Mouse (Mus musculus) layer of hippocampus, postnatal 10 days (tissue): ENCODE data around the gene Pramef25. TPM values are rescaled to one million over a fixed set of nuclear protein-coding genes. Genes with fewer than 3 reads are reported as not detected.
"Not testable (repeated sequence)": the region's sequence is repeated elsewhere in the genome, so short reads cannot be mapped to it uniquely, and the experiment has no call there.

ENCODE experiments used
- DNase-seq, 2 experiments: peaks; one replicate each; pipeline ENCODE4 v3.0.0; 2021; ENCODE audit warnings: low spot score in 2 of 2
- long read RNA-seq: library from polyadenylated mRNA; stranded (forward); transcript quantifications from one replicate; pipeline ENCODE4 v2.0.0, GENCODE M21; 2023
- total RNA-seq, 2 experiments: library from RNA; stranded (reverse); gene quantifications; 2 replicates each; pipeline ENCODE4 v1.2.3; 2021

Gene Pramef25
- not detected for total RNA-seq
- long read RNA-seq, result 0 reads

DNA sequence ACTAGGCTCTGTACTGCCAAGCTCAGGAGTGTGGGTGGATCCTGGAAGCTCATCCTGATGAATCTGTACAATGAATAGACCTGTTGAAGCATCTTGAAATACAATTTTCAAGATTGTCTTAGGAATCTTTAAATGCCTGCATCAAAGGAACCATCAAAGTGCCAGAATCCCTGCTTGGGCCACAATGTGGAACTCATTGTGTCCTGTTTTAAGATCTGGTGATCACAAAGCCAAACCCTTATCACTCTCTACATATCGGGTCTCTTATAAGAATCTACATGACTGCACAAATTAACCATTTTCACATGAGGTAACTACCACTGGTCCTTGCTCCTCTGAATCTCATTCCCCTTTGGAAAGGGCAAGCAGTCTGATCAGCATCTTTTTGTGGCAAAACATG is at the start of gene Pramef25:
TSS of gene Pramef25 (minus strand) at position 101 of the 400 bp plus-strand sequence.
- DNase-seq, result not testable (repeated sequence)

DNA sequence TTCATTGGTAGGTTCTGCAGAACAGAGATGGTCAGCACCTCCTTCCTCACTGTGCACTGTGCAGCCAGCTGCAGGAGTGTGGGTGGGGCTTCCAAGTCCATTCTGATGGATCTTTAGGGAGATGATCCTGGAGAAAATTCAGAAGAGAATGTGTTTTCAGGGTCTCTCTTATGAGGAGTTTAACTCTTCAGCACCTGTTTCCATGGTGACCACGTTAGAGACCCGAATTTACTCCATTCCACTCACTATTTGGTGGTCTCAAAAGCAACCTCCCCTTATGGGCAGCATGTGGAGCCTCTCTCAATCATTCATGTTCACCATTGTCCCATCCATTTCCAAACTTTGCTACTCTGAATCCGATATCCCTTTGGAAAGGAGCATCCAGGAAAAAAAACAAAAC is 43.5 kb upstream of the Pramef25 start, which contains the start of gene Pramef17:
TSS of gene Pramef17 (minus strand) at position 101 of the 400 bp plus-strand sequence.
- DNase-seq, result not testable (repeated sequence)

DNA sequence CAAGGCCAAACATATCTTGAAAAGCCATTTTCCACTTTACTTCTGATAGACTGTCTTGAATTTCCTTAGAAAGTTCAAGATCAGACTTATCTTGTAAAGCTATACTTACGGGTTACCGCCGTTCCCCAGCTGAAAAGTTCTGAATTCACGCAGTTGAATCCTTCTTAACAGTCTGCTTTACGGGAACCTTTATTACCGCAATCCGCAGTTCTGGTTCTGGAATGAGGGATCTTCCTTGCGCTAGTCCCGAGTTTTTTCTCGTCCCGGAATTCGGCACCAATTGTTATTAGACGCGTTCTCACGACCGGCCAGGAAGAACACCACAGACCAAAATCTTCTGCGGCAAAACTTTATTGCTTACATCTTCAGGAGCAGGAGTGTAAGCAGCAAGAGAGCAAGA is 37.3 kb upstream of the Pramef25 start:
- peak; percentile 46 to 62 for DNase-seq

- peak; percentile 22 to 41 for DNase-seq
Observed at GRCm38 (mm10) chr4:143987475-143987941, 36.7 kb upstream of the Pramef25 start.

DNA sequence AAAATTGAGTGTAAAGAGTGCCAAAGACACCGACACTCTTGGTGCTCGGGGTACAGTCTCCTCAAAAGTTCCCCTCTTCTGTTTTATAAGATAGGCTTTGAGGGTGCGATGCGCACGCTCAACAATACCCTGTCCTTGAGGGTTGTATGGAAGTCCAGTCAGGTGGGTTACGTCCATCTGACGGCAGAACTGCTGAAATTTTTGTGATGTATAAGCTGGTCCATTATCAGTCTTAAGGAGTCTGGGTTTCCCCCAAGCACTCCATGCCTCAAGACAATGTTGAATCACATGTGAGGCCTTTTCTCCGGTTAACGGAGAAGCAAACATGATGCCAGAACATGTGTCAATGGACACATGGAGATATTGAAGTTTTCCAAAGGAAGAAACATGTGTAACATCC is 34.9 kb upstream of the Pramef25 start:
- peak; percentile 18 to 19 for DNase-seq

- DNase-seq, result peak; percentile 5 to 21
Observed at GRCm38 (mm10) chr4:143985165-143985564, 34.3 kb upstream of the Pramef25 start.

- not testable (repeated sequence) for DNase-seq
Observed at GRCm38 (mm10) chr4:143983446-143983845, 32.6 kb upstream of the Pramef25 start.

GRCm38 (mm10) chr4:143966850-143967249 is 16.0 kb upstream of the Pramef25 start, which contains the start of gene Gm13101:
Gene Gm13101, minus strand, starts transcription at chr4:143966950.
- not testable (repeated sequence) for DNase-seq

GRCm38 (mm10) chr4:143900280-143900679 is 50.5 kb downstream of the Pramef25 start, which contains the start of gene Pramef6:
Gene Pramef6, minus strand, starts transcription at chr4:143900380.
- DNase-seq, result not testable (repeated sequence)

Other genes starting within 250 kb of the Pramef25 start
- not detected for gene Gm13089, start 248.3 kb downstream of the Pramef25 start, total RNA-seq
- gene Gm13078, start 231.6 kb downstream of the Pramef25 start, total RNA-seq, result not detected
- not detected for gene Gm13023, start 161.7 kb downstream of the Pramef25 start, total RNA-seq
- not detected for gene Gm13084, start 134.9 kb downstream of the Pramef25 start, total RNA-seq
- gene Gm13103, start 104.5 kb downstream of the Pramef25 start, total RNA-seq, result not detected
- gene Pramef6, start 50.6 kb downstream of the Pramef25 start, total RNA-seq, result not detected
- not detected for gene Gm13101, start 15.9 kb upstream of the Pramef25 start, total RNA-seq
- gene Pramef17, start 43.4 kb upstream of the Pramef25 start, total RNA-seq, result not detected
- not detected for gene Pramel4, start 108.1 kb upstream of the Pramef25 start, total RNA-seq
- not detected for gene Gm13102, start 155.5 kb upstream of the Pramef25 start, total RNA-seq
- gene Oog3, start 211.6 kb upstream of the Pramef25 start, total RNA-seq, result not detected
- gene Oog2, start 239.7 kb upstream of the Pramef25 start, total RNA-seq, result not detected